Mouse (Mus musculus): Measurements from ENCODE around the gene Bpnt1.

DNA sequence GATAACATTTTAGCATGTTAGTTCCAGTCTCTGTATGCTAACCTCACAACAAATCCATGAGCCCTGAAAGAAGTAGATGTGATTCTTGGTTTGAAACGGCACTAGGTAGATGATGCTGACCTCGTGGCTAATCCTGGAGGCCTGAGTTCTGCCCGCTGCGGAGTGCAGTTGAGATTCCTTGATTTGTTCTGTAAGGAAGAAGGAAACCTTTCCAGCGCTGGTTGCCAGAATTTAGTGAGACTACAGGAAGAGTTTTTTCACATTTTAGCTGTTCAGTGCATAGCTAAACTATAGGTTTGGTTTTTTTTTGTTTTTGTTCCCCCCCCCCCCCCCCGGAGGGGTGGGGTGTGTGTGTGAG, 32.2 kb downstream of the Bpnt1 start:
- TF ChIP-seq CTCF (IDR thresholded peaks at IDR 0.05 in 2 of 3, conservative IDR thresholded peaks at IDR 0.05 in 1 of 3; ENCODE audit: control insufficient read depth in 1 of 3, insufficient read depth in 1 of 3, low read depth in 2 of 3, low read length in 3 of 3, poor library complexity in 1 of 3, severe bottlenecking in 1 of 3) (no peak), ZNF384 (IDR thresholded peaks at IDR 0.05; ENCODE audit: low read depth, low read length) (no peak), GATA1 (IDR thresholded peaks at IDR 0.05; ENCODE audit: low read depth, low read length) (no peak), RAD21 (IDR thresholded peaks at IDR 0.05; ENCODE audit: low read depth, low read length) (no peak), POLR2A (IDR thresholded peaks at IDR 0.05; ENCODE audit: control insufficient read depth in 1 of 2, insufficient read depth in 1 of 2, low read depth in 1 of 2, low read length in 2 of 2, poor library complexity in 1 of 2) (no peak)
